Mouse (Mus musculus): Measurements from ENCODE around the gene Dpt. TPM values are rescaled to one million over a fixed set of nuclear protein-coding genes. Genes with fewer than 3 reads are reported as not detected.

The Dpt gene
- polyA plus RNA-seq, 1 experiment from 2014 or later = 0.20 TPM

DNA sequence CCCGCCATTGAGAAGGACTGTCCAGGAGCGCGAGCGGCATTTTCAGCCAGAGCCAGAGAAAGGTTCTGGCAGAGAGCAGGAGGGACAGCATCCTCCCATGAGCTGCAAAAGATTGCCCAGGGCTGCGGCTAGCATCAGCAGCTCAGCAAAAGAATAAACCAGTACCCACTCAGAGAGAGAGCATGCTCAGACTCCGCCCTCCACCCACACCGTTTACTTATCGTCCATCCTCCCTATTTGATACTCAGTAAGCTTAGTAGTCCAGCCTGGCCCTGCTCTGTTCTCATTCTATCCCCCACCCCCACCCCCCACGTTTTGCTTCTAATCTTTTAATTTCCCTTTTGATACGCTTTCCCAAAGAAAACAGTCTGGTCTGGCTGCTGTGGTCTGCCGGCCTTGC, 63.5 kb downstream of the Dpt start:
- WGBS = 66% methylated on average over 11 of the region's 11 CpGs
- ATAC-seq (replicated peaks; ENCODE audit: insufficient number of reproducible peaks, low FRiP score, low TSS enrichment, low read depth) = no peak; the same call in 1 of the 2 replicates
- DNase-seq (ENCODE audit: low spot score) = no peak

DNA sequence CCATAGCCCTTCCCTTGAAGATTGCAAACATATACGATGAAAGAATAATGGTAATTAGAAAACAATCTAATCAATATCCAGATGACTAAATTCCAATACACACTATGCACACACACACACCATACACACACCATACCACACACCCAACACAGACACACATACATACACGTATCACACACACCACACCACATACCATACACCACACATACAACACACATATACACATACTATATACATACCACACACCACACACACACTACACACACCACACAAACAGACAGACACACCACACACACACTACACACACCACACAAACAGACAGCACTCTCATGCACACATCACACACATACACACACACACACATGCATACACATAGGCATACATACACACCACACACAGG, 64.3 kb downstream of the Dpt start:
- Histone ChIP-seq H3K36me3 (replicated peaks; ENCODE audit: control insufficient read depth, insufficient read depth, low read depth, low read length) (no peaks in the 10 kb centered on the region), H3K4me3 (ENCODE audit: low read depth, low read length) (no peak overlapping the region), H3K9ac (replicated peaks; ENCODE audit: low read length) (no peak overlapping the region), H3K9me3 (replicated peaks; ENCODE audit: control insufficient read depth, low read length) (no peaks in the 10 kb centered on the region), H3K27ac (replicated peaks; ENCODE audit: low read depth, low read length) (no peak overlapping the region), H3K4me2 (ENCODE audit: low read depth, low read length) (no peak overlapping the region), H3K27me3 (ENCODE audit: control insufficient read depth, insufficient read depth, low read length) (no peaks in the 10 kb centered on the region), H3K4me1 (ENCODE audit: control insufficient read depth, insufficient read depth, low read length) (no peaks in the 10 kb centered on the region; the same call in 1 of the 2 replicates)
- WGBS = 81% methylated on average over 2 of the region's 2 CpGs
- no peak for DNase-seq (ENCODE audit: low spot score)
- ATAC-seq (replicated peaks; ENCODE audit: insufficient number of reproducible peaks, low FRiP score, low TSS enrichment, low read depth) = peak; percentile 75; the same call in 1 of the 2 replicates

More for the DNA sequence above, 63.5 kb downstream of the Dpt start:
- no peak overlapping the region for H3K27ac ChIP-seq (replicated peaks; ENCODE audit: low read depth, low read length)
- no peaks in the 10 kb centered on the region for H3K9me3 ChIP-seq (replicated peaks; ENCODE audit: control insufficient read depth, low read length)
- H3K4me2 ChIP-seq (ENCODE audit: low read depth, low read length) = no peak overlapping the region
- no peaks in the 10 kb centered on the region for H3K36me3 ChIP-seq (replicated peaks; ENCODE audit: control insufficient read depth, insufficient read depth, low read depth, low read length)
- H3K4me1 ChIP-seq (ENCODE audit: control insufficient read depth, insufficient read depth, low read length) = no peaks in the 10 kb centered on the region; the same call in 1 of the 2 replicates
- H3K4me3 ChIP-seq (ENCODE audit: low read depth, low read length) = no peak overlapping the region
- no peak overlapping the region for H3K9ac ChIP-seq (replicated peaks; ENCODE audit: low read length)
- no peaks in the 10 kb centered on the region for H3K27me3 ChIP-seq (ENCODE audit: control insufficient read depth, insufficient read depth, low read length)

- Histone ChIP-seq H3K36me3 (replicated peaks; ENCODE audit: control insufficient read depth, insufficient read depth, low read depth, low read length) (no peaks in the 10 kb centered on the region), H3K9me3 (replicated peaks; ENCODE audit: control insufficient read depth, low read length) (no peaks in the 10 kb centered on the region), H3K4me3 (ENCODE audit: low read depth, low read length) (no peak overlapping the region), H3K9ac (replicated peaks; ENCODE audit: low read length) (no peak overlapping the region), H3K4me1 (ENCODE audit: control insufficient read depth, insufficient read depth, low read length) (no peaks in the 10 kb centered on the region; the same call in 1 of the 2 replicates), H3K4me2 (ENCODE audit: low read depth, low read length) (no peak overlapping the region), H3K27ac (replicated peaks; ENCODE audit: low read depth, low read length) (no peak overlapping the region), H3K27me3 (ENCODE audit: control insufficient read depth, insufficient read depth, low read length) (no peaks in the 10 kb centered on the region)
- DNase-seq (ENCODE audit: low spot score) (no peak), ATAC-seq (replicated peaks; ENCODE audit: insufficient number of reproducible peaks, low FRiP score, low TSS enrichment, low read depth) (no peak)
- 87% methylated on average over 4 of the region's 4 CpGs for WGBS
These were observed 65.1 kb downstream of the Dpt start for GRCm38 (mm10) chr1:164861501-164861900.

DNA sequence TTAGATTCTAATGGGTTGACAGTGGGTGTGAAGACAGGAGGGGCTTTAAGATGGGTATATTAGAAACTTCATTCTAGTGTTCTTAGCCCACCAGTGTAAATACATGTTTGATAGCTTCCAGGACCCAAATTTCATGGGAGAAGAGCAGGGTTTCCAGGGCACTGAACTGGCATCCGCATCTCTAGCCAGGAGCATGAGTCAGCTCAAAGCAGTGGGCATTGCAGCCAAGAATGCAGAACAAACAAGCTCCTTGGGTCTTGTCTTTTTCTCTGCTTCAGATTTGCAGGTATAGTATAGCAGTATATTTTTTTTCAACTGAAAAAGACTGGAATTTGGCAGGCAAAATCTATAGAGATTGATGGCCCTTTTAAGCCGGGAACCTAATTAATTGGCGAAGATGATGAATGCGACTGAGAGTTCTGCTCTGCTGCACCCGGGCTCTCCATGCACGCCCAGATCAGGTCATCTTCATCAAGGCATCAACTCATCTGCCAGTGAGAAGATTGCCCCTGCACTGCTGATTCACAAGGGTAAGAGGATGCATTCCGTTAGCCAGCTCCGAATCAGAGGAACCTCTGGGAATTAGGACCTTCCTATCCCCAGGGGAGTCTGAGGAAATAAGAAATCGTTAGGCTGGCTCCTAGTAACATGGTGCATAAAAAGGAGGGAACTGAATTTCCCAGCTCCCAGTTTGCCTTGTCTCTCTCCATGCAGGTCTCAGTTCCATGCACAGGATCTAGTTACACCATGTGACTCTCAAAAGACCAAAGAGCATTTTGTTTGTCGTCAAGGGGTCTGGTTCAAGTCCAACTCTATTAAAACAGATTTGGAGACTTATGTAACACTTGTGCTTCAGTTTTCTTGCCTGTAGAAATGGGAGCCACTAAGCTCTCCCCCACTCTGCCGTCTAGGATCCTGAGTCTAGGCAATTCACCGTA, 66.8 kb downstream of the Dpt start:
- H3K9me3 ChIP-seq (replicated peaks; ENCODE audit: control insufficient read depth, low read length) = no peaks in the 10 kb centered on the region
- no peaks in the 10 kb centered on the region for H3K27me3 ChIP-seq (ENCODE audit: control insufficient read depth, insufficient read depth, low read length)
- no peak overlapping the region for H3K9ac ChIP-seq (replicated peaks; ENCODE audit: low read length)
- H3K4me2 ChIP-seq (ENCODE audit: low read depth, low read length) = no peak overlapping the region
- H3K27ac ChIP-seq (replicated peaks; ENCODE audit: low read depth, low read length) = no peak overlapping the region
- WGBS = 73% methylated on average over 12 of the region's 12 CpGs
- H3K36me3 ChIP-seq (replicated peaks; ENCODE audit: control insufficient read depth, insufficient read depth, low read depth, low read length) = no peaks in the 10 kb centered on the region
- H3K4me3 ChIP-seq (ENCODE audit: low read depth, low read length) = no peak overlapping the region
- H3K4me1 ChIP-seq (ENCODE audit: control insufficient read depth, insufficient read depth, low read length) = no peaks in the 10 kb centered on the region; the same call in 1 of the 2 replicates
- DNase-seq (ENCODE audit: low spot score) (no peak), ATAC-seq (replicated peaks; ENCODE audit: insufficient number of reproducible peaks, low FRiP score, low TSS enrichment, low read depth) (no peak)

DNA sequence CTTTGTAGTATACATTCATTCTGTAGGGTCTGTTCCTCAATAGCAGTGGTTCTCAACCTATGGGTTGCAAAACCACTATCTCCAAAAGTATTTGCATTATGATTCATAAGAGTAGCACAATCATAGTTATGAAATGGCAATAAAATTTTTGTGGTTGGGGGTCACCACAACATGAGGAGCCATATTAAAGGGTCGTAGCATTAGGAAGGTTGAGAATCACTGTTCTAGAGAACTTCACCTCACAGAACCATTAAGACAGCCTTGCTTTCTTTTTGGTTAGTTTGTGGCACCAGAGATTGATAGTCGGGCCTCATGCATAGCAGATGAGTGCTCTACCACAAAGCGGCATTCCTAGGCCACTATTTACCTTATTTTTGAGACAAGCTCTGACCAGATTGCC, 68.2 kb downstream of the Dpt start:
- ATAC-seq (replicated peaks; ENCODE audit: insufficient number of reproducible peaks, low FRiP score, low TSS enrichment, low read depth) (no peak), DNase-seq (ENCODE audit: low spot score) (no peak)
- Histone ChIP-seq H3K9ac (replicated peaks; ENCODE audit: low read length) (no peak overlapping the region), H3K9me3 (replicated peaks; ENCODE audit: control insufficient read depth, low read length) (no peaks in the 10 kb centered on the region), H3K27ac (replicated peaks; ENCODE audit: low read depth, low read length) (no peak overlapping the region), H3K27me3 (ENCODE audit: control insufficient read depth, insufficient read depth, low read length) (no peaks in the 10 kb centered on the region), H3K36me3 (replicated peaks; ENCODE audit: control insufficient read depth, insufficient read depth, low read depth, low read length) (no peaks in the 10 kb centered on the region), H3K4me3 (ENCODE audit: low read depth, low read length) (no peak overlapping the region), H3K4me2 (ENCODE audit: low read depth, low read length) (no peak overlapping the region), H3K4me1 (ENCODE audit: control insufficient read depth, insufficient read depth, low read length) (no peaks in the 10 kb centered on the region; the same call in 1 of the 2 replicates)
- WGBS = 95% methylated on average over 3 of the region's 3 CpGs

GRCm38 (mm10) chr1:164870694-164871093, 74.2 kb downstream of the Dpt start:
- Histone ChIP-seq H3K27me3 (ENCODE audit: control insufficient read depth, insufficient read depth, low read length) (no peaks in the 10 kb centered on the region), H3K9me3 (replicated peaks; ENCODE audit: control insufficient read depth, low read length) (no peaks in the 10 kb centered on the region), H3K4me3 (ENCODE audit: low read depth, low read length) (no peak overlapping the region), H3K27ac (replicated peaks; ENCODE audit: low read depth, low read length) (no peak overlapping the region), H3K4me2 (ENCODE audit: low read depth, low read length) (no peak overlapping the region), H3K9ac (replicated peaks; ENCODE audit: low read length) (no peak overlapping the region), H3K4me1 (ENCODE audit: control insufficient read depth, insufficient read depth, low read length) (no peaks in the 10 kb centered on the region), H3K36me3 (replicated peaks; ENCODE audit: control insufficient read depth, insufficient read depth, low read depth, low read length) (no peaks in the 10 kb centered on the region)
- DNase-seq (ENCODE audit: low spot score) = peak; percentile 39
- ATAC-seq (replicated peaks; ENCODE audit: insufficient number of reproducible peaks, low FRiP score, low TSS enrichment, low read depth) = no peak
- 58% methylated on average over 7 of the region's 7 CpGs for WGBS

Other genes starting within 250 kb of the Dpt start
- gene Xcl1, start 138.9 kb downstream of the Dpt start, polyA plus RNA-seq (2014; fragmentation: Nextera tagmentation; extraction: Ambion mirVana) = not detected in 2 replicates